Mouse (Mus musculus): ENCODE data around the gene Sfn. TPM values are rescaled to one million over a fixed set of nuclear protein-coding genes. Genes with fewer than 3 reads are reported as not detected.

Sfn gene
- polyA plus RNA-seq, 1 experiment from 2014 or later = 4.1 TPM

DNA sequence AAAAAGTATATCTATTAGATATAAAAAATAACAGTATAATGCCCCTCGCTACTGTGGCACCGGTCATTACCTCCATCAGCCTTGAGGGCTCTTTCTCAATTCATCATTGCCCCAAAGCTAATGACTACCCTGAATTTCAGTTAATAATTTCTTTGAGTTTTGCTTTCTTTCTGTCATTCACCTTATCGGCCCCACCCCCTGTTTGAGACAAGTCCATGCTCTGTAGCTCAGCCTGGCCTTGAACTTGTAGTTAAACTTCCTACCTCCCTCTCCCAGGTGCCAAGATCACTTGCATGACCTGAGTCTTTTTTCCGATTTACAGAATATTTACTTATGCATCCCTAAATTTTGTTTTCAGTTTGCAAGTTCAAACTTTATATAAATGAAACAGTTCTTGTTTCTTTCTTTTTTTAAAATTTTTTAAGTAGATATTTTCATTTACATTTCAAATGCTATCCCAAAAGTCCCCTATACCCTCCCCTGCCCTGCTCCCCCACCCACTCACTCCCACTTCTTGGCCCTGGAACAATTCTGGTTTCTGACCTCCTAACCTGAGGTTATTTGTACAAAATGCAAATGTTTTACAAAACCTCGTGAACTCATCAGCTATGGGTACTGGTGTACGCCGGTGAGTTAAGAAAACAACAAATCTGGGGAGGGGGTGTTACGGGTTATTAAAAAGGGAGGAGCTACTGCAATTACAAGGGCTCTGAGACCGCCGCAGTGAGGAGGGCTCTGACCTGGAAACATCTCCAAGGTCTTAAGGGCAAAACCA, 32.5 kb downstream of the Sfn start:
- no peaks in the 10 kb centered on the region for H3K4me1 ChIP-seq (replicated peaks)
- no peaks in the 10 kb centered on the region for H3K9me3 ChIP-seq
- WGBS = 78% methylated on average over 10 of the region's 10 CpGs
- no peak overlapping the region for H3K4me2 ChIP-seq
- no peaks in the 10 kb centered on the region for H3K36me3 ChIP-seq
- H3K9ac ChIP-seq = peak overlapping the region; percentile 21; the same call in 1 of the 2 replicates
- no peak overlapping the region for H3K27ac ChIP-seq
- no peak overlapping the region for H3K4me3 ChIP-seq
- no peak for ATAC-seq (ENCODE audit: low FRiP score)
- no peaks in the 10 kb centered on the region; the same call in 1 of the 2 replicates for H3K27me3 ChIP-seq

GRCm38 (mm10) chr4:133567251-133567650, 34.7 kb downstream of the Sfn start:
- Histone ChIP-seq H3K9me3 (no peaks in the 10 kb centered on the region), H3K4me3 (no peak overlapping the region), H3K9ac (no peak overlapping the region), H3K36me3 (no peaks in the 10 kb centered on the region), H3K27me3 (no peaks in the 10 kb centered on the region; the same call in 1 of the 2 replicates), H3K4me2 (no peak overlapping the region), H3K27ac (no peak overlapping the region), H3K4me1 (replicated peaks) (no peaks in the 10 kb centered on the region)
- ATAC-seq (ENCODE audit: low FRiP score) = no peak
- WGBS = 30% methylated on average over 8 of the region's 8 CpGs

GRCm38 (mm10) chr4:133563123-133563571, 38.8 kb downstream of the Sfn start:
- Histone ChIP-seq H3K27ac (no peak overlapping the region), H3K9ac (no peak overlapping the region), H3K9me3 (no peaks in the 10 kb centered on the region), H3K27me3 (no peaks in the 10 kb centered on the region), H3K4me2 (no peak overlapping the region), H3K4me3 (no peak overlapping the region), H3K4me1 (replicated peaks) (no peaks in the 10 kb centered on the region), H3K36me3 (no peaks in the 10 kb centered on the region)
- WGBS = 75% methylated on average over 11 of the region's 11 CpGs
- ATAC-seq (ENCODE audit: low FRiP score) = no peak

DNA sequence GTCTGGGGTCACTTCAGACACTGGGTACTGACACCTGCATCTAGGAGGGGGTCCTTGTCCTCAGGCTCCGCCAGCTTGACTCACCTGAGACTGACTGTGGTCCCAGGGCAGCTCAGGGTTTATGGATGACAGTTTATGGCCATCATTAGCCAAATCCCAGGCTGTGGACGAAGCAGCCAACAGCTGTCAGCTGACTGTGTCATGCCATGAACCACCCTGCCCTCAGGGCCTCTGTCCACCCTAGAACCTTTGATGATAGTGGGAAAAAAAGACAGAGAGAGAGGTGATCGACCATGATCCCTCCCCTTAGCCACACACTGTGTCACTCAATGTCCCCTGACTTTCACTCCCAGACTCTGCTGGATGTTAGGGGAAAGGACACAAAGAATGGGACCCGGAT, 40.3 kb downstream of the Sfn start:
- no peaks in the 10 kb centered on the region for H3K36me3 ChIP-seq
- H3K27me3 ChIP-seq = no peaks in the 10 kb centered on the region
- 79% methylated on average over 4 of the region's 4 CpGs for WGBS
- no peak overlapping the region for H3K4me3 ChIP-seq
- no peak for ATAC-seq (ENCODE audit: low FRiP score)
- no peak overlapping the region for H3K27ac ChIP-seq
- H3K4me2 ChIP-seq = no peak overlapping the region
- no peaks in the 10 kb centered on the region for H3K9me3 ChIP-seq
- no peaks in the 10 kb centered on the region for H3K4me1 ChIP-seq (replicated peaks)
- no peak overlapping the region for H3K9ac ChIP-seq

DNA sequence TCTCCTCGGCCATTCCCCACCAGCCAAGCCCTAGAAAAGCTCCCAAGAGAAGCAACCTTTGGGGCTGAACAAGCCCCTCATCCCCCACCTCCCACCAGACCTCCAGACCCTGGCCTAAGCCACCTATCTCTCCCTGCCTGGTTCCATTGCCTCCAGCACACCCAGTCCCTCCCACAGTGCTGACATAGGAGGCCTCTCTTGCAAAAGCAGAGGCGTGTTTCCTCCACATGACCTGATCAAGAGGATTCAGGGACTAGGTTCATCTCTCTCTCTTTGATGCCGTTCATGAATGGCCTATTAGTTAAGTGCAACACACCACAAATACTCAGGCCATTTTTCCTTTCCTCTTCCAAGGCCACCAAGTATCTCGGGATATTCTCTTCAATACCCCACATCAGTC, 42.1 kb downstream of the Sfn start:
- Histone ChIP-seq H3K27ac (no peak overlapping the region), H3K27me3 (no peaks in the 10 kb centered on the region), H3K4me1 (replicated peaks) (no peaks in the 10 kb centered on the region), H3K9me3 (no peaks in the 10 kb centered on the region), H3K36me3 (no peaks in the 10 kb centered on the region), H3K4me2 (no peak overlapping the region), H3K9ac (no peak overlapping the region), H3K4me3 (no peak overlapping the region)
- ATAC-seq (ENCODE audit: low FRiP score) = no peak
- WGBS = 76% methylated on average over 4 of the region's 4 CpGs

GRCm38 (mm10) chr4:133557041-133557717, 44.8 kb downstream of the Sfn start:
- peaks cover 6% of the 10 kb centered on the region; the same call in 1 of the 2 replicates for H3K27me3 ChIP-seq
- ATAC-seq (ENCODE audit: low FRiP score) = no peak
- no peak overlapping the region for H3K4me2 ChIP-seq
- no peak overlapping the region for H3K4me3 ChIP-seq
- no peaks in the 10 kb centered on the region for H3K36me3 ChIP-seq
- no peak overlapping the region for H3K9ac ChIP-seq
- H3K9me3 ChIP-seq = no peaks in the 10 kb centered on the region
- no peaks in the 10 kb centered on the region for H3K4me1 ChIP-seq (replicated peaks)
- 26% methylated on average over 10 of the region's 10 CpGs for WGBS
- no peak overlapping the region for H3K27ac ChIP-seq

GRCm38 (mm10) chr4:133553448-133554330, 48.3 kb downstream of the Sfn start:
- WGBS = 79% methylated on average over 19 of the region's 19 CpGs
- Histone ChIP-seq H3K27ac (no peak overlapping the region), H3K4me2 (no peak overlapping the region), H3K36me3 (no peaks in the 10 kb centered on the region), H3K9me3 (no peaks in the 10 kb centered on the region), H3K27me3 (peaks cover 20% of the 10 kb centered on the region; the same call in 1 of the 2 replicates), H3K4me1 (replicated peaks) (no peaks in the 10 kb centered on the region), H3K4me3 (no peak overlapping the region), H3K9ac (no peak overlapping the region)
- ATAC-seq (ENCODE audit: low FRiP score) = no peak

- no peaks in the 10 kb centered on the region for H3K4me1 ChIP-seq (replicated peaks)
- ATAC-seq (ENCODE audit: low FRiP score) = no peak
Measured at GRCm38 (mm10) chr4:133552768-133553447, 49.1 kb downstream of the Sfn start, which contains the start of gene Nr0b2. TSS of gene Nr0b2 (plus strand) at chr4:133553376.

GRCm38 (mm10) chr4:133552029-133552428, 49.9 kb downstream of the Sfn start:
- Histone ChIP-seq H3K27ac (no peak overlapping the region), H3K9me3 (no peaks in the 10 kb centered on the region), H3K4me2 (no peak overlapping the region), H3K4me1 (replicated peaks) (no peaks in the 10 kb centered on the region), H3K9ac (no peak overlapping the region), H3K27me3 (peaks cover 20% of the 10 kb centered on the region; the same call in 1 of the 2 replicates), H3K4me3 (no peak overlapping the region), H3K36me3 (no peaks in the 10 kb centered on the region)
- whole genome bisulfite sequencing = 81% methylated on average over 1 of the region's 1 CpGs
- ATAC-seq (ENCODE audit: low FRiP score) = no peak

More at GRCm38 (mm10) chr4:133552768-133553447, 49.1 kb downstream of the Sfn start, which contains the start of gene Nr0b2:
- Histone ChIP-seq H3K4me2 (no peak within 1 kb of the TSS), H3K27ac (no peak within 1 kb of the TSS), H3K27me3 (peaks cover 20% of the 10 kb centered on the region; the same call in 1 of the 2 replicates), H3K4me3 (no peak within 1 kb of the TSS), H3K9me3 (no peaks in the 10 kb centered on the region), H3K9ac (no peak within 1 kb of the TSS), H3K36me3 (no peaks in the 10 kb centered on the region)
- WGBS = 73% methylated on average over 10 of the region's 10 CpGs

Measured in hindbrain, embryonic 13.5 days (tissue).